Mouse (Mus musculus): Measurements from ENCODE around the gene Gm20388.

DNA sequence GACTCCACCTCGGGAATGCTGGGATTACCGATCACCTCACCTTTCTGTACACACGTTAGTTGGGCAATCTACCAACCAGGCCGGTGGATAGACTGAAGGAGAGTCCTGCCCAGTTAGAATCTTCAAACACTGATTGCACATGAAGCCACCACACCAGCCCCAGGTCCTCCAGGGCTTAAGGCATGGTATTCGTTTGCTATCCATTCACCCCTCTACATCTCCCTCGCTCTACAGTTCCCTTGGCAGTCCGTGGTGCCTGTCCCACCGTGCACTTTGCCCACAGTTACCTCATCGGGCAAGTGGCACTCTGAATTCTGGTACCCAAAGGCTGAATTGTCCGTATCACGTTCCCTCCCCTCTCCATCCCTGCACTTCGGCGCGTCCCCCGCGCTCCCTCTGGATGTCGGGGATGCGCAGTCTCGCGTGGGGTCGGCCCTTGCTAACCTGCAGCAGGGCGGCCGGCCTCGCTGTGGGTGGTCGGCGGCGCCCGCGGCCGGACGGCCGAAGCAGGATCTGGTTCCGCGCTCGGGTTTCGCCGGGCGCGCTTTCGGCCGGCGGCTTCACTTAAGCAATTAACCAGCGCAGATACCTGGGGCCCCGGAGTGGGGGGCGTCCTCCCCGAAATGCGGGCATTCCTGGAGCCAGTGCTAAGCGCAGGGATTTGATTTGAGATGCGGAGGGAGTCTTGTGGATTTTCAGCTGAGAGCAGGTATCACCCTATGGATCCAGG lies 1169.9 kb downstream of the Gm20388 start:
- TF ChIP-seq POLR2A (IDR thresholded peaks at IDR 0.05; ENCODE audit: borderline replicate concordance, control insufficient read depth, low read depth, low read length) = no peak
- TF ChIP-seq CTCF (IDR thresholded peaks at IDR 0.05; ENCODE audit: control insufficient read depth, insufficient read depth, low read length) = no peak

Measured in bone marrow, adult 2 months (tissue).